Mouse (Mus musculus) 416B (cell line): ENCODE data around the gene Adam19.
"Not testable (repeated sequence)": the region's sequence is repeated elsewhere in the genome, so short reads cannot be mapped to it uniquely, and the experiment has no call there.

ENCODE experiments used
- DNase-seq: peaks from one replicate; pipeline ENCODE4 v3.0.0; 2011; ENCODE audit warnings: low read depth

The Adam19 gene

DNA sequence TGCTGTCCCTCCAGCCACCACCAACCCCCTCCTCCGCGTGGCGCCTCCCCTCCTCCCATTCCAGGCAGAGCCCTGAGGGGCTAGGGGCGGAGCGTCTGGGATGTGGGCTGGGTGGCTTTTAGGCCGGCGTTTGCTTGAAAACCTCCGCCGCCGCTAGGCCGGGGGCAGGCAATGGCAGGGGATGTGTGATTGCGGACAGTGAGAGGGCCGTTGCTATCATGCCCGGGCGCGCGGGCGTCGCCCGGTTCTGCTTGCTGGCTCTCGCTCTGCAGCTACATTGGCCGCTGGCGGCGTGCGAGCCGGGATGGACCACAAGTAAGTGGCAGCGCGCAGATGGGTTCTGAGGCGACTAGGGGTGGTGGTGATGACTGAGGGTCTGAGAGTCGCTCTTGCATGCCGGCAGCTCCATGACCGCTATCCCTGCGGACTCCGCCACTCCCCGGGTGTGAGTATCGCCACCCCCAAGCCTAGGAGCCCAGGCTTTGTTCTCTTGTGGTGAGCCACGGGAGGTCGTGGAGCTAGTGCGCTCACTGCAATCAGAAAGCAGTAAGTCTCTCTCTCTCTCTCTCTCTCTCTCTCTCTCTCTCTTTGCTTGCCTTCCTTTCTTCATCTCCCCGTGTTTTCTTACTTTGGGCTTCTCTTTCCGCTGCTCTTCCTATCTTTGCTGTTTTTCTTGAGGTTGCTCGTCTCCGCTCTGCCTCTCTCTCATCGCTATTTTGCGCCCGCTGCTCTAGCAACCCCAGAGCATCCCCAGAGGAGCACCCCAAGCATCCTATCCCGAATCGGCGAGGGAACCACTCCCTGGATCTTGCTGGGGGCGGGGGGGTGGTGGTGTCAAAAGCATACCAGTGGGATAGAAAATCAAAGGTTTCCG is at the start of gene Adam19:
TSS of gene Adam19 (plus strand) at position 97 of the 874 bp plus-strand sequence.
- DNase-seq, result no peak

GRCm38 (mm10) chr11:46016061-46016460 is 39.7 kb upstream of the Adam19 start:
- DNase-seq, result peak; percentile 54

DNA sequence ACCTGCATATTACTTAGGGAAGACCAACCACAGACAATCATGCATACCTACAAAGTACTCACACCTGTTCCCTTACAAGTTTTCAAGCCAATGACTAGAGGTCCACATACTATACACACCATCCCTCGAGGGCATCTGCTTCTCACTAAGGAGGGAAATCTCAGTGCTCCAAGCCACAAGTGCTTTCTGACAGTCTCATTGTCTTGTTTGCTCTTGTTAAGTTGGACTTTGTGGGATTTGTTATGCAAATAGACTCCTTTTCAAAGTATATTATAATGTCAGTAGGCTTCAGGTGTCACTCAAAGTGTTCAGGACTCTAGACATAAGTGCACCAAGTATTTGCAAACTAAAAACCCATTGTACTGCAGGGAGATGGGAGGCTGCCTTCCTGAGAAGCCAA is 35.5 kb upstream of the Adam19 start:
- DNase-seq, result no peak

GRCm38 (mm10) chr11:46021850-46022249 is 33.9 kb upstream of the Adam19 start:
- no peak for DNase-seq

GRCm38 (mm10) chr11:46022983-46023382 is 32.8 kb upstream of the Adam19 start:
- DNase-seq, result no peak

DNA sequence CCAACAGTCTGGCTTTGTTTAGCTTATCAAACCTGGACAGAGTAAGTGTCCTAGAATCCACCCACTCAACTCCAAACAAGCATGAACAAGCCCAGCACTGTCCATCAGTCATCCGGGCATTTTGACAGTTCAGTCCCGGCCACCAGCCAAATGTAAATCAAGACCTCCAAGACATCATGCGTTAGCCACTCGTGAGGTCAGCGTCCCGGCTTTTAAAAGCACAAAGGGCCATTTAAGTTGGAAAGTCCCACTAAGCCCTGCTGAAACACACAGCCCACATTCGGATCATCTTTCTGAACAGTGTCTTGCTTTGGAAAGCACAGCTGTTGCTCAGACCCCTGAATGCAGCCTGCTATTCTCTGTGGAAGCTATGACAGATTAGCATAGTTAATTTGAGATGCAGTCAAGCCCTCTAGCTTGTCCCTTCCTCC is 29.8 kb upstream of the Adam19 start:
- no peak for DNase-seq

- DNase-seq, result no peak
Observed at GRCm38 (mm10) chr11:46027952-46028814, 27.6 kb upstream of the Adam19 start.

DNA sequence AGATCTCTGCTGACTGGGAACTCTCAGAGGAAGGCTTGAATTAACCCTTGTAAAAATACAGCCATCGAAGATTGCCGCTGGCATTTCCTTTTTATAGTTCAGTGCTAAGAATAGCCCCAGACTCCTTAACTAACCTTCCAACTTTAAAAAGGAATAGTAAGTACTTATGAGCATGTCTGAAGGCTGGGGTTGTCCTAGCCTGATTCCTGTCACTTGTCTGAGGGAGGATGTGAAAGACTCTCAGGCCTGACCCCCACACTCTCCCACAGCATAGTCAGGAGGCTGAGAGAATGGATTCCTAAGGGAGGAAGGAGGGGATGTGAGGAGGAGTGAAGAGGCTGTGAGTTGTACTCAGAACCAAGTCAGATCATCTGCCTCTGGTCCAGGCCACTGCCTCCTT is 26.3 kb upstream of the Adam19 start:
- no peak for DNase-seq

DNA sequence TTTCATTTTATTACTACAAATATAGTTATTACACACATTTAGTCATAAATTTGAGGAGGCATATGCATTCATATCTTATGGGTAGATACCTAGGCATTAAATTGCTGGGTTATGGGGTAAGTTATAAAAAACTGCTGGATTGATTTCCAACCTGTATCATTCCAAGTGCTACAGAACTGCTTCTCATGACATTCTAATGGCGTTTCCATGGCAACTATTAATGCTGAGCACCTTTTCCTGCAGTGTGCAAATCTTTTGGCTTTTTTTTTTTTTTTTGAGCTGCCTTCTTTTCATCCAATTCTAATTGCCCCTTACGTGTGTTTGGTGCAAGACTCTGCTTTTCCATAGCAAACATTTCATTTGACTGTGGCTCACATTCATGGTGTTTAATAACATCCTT is 25.8 kb upstream of the Adam19 start:
- no peak for DNase-seq

DNA sequence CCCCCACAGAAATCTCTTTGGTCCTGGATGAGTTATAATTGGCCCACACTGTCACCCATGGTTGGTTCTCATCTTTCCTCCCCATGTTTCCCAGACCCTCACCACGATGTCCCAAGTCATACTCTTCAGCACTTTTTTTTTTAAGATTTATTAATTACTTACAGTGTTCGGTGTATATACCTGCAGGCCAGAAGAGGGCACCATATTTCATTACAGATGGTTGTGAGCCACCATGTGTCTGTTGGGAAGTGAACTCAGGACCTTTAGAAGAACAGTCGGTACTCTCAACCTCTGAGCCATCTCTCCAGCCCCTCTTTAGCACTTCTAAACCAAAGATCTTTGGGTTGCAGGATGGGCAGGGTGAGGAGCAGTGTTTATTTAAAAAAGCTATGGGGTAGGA is 24.3 kb upstream of the Adam19 start:
- DNase-seq, result peak; percentile 35

DNA sequence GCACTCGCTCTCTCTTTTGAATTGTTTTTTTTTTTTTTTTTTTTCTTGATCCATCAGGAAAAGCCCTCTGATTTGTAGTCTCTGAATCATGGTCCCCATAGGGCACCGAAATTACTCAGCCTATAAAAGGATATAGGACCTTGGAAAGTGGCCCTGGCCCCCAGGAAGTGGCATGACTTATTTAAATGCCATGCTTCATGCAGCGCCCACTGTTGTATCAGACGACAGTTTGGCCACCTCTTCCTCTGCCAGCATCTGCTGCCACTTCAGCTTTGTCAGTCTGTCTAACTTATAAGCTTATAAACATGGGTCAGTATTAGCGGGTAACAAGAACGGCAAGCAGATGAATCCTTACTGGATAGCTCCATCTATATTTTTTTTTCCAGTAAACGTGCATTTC is 22.8 kb upstream of the Adam19 start:
- no peak for DNase-seq

- DNase-seq, result no peak
Observed at GRCm38 (mm10) chr11:46036374-46036773, 19.4 kb upstream of the Adam19 start.

DNA sequence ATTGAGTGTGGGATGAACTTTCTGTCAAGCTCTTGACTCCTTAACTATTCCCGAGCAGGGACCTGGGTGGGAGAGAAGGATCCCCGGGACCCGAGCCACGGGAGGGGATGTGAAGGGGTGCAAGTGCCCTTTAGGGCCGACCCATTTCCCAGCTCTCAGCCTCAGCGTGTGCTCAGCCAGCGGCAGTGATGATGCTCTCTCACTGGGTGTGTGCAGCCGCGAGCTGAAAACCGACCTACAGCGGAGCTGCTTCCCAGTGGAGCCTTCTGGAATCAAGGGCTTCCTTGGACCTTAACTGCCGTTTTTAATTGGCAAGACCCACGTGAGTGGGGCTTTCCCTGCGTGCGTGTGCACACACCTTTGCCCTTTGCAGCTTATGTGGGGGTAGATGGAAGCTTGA is 16.9 kb upstream of the Adam19 start:
- DNase-seq, result no peak

- DNase-seq, result no peak
Observed at GRCm38 (mm10) chr11:46039335-46039734, 16.5 kb upstream of the Adam19 start.

- no peak for DNase-seq
Observed at GRCm38 (mm10) chr11:46040841-46041556, 14.8 kb upstream of the Adam19 start.

- no peak for DNase-seq
Observed at GRCm38 (mm10) chr11:46041607-46042267, 14.1 kb upstream of the Adam19 start.

DNA sequence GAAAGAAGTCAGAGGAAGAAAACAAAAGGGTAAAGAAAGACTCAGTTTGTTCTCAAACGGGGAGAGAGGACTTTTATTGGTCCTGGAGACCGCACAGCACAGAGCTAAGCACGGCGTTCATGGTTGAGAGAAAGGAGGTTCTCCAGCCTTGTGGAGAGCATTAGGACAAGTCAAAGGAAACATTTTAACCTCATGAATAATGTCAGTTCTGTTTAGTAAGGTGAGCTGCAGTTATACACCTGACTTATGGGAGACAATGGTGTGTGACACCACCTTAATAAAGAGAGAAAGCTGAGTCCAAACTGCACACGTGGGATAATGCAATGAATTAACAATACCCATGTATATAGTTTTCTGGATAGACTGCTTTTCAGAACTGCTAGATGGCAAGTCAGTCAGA is 11.0 kb upstream of the Adam19 start:
- DNase-seq, result no peak

DNA sequence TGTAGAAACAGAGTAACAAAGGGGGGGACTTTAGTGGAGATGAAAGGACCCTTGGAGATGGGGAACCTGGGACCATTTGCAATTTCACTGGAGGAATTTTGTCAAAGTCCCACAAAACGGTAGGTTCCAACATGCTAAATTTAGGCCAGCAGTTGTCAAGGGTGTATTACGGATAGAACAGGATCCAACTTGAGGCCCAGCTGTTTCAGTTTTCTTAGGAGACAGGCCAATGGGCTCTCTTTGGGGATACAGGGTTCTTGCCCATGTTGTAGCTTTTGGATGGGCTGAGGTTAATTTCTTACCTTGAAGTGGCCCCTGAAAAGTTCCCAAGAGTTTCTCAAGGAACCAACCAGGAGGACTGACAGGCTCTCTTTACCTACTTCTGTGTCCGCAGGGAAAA is 8.5 kb upstream of the Adam19 start:
- no peak for DNase-seq

- peak; percentile 16 for DNase-seq
Observed at GRCm38 (mm10) chr11:46052105-46052659, 3.6 kb upstream of the Adam19 start, which contains the start of gene Gm12166. Gm12166 (minus strand) TSS chr11:46052321.

DNA sequence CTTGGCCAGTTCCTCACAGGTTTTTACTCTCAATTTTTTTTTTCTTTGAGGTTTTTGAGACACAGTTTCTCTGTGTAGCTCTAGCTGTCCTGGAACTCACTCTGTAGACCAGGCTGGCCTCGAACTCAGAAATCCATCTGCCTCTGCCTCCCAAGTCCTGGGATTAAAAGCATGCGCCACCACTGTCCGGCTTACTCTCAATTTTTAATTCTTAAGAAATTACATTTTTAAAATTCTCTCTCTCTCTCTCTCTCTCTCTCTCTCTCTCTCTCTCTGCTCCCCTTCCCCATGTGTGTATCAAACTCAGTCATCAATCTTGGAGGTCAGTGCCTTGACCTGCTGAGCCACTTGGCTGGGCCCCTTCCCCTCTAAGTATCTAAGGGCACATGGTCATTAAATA is 2.3 kb upstream of the Adam19 start:
- DNase-seq, result not testable (repeated sequence)

GRCm38 (mm10) chr11:46054311-46054710 is 1.5 kb upstream of the Adam19 start:
- DNase-seq, result no peak
